Mouse (Mus musculus): ENCODE measurements around the gene Lactbl1. TPM values are rescaled to one million over a fixed set of nuclear protein-coding genes. Genes with fewer than 3 reads are reported as not detected.

Lactbl1 gene
- polyA plus RNA-seq, 1 experiment from 2014 or later, result not detected

GRCm38 (mm10) chr4:136678480-136678879, 56.1 kb downstream of the Lactbl1 start:
- Histone ChIP-seq H3K4me3 (ENCODE audit: low read depth, low read length) (no peak overlapping the region), H3K4me1 (ENCODE audit: insufficient read depth) (no peaks in the 10 kb centered on the region), H3K27ac (ENCODE audit: low read depth) (no peak overlapping the region), H3K9ac (no peak overlapping the region), H3K9me3 (ENCODE audit: low read depth, low read length) (no peaks in the 10 kb centered on the region), H3K4me2 (no peak overlapping the region), H3K27me3 (ENCODE audit: insufficient read depth, low read length) (no peaks in the 10 kb centered on the region), H3K36me3 (ENCODE audit: insufficient read depth) (no peaks in the 10 kb centered on the region)
- no peak for ATAC-seq (ENCODE audit: insufficient read depth)
- 6% methylated on average over 3 of the region's 3 CpGs for WGBS
- TF ChIP-seq CTCF (IDR thresholded peaks at IDR 0.05; ENCODE audit: low read depth), result peak; percentile 100
- DNase-seq, result peak; percentile 93

- no peak for TF ChIP-seq CTCF (IDR thresholded peaks at IDR 0.05; ENCODE audit: low read depth)
- 49% methylated on average over 8 of the region's 8 CpGs for WGBS
- no peak for DNase-seq
- Histone ChIP-seq H3K27ac (ENCODE audit: low read depth) (no peak overlapping the region), H3K36me3 (ENCODE audit: insufficient read depth) (no peaks in the 10 kb centered on the region), H3K27me3 (ENCODE audit: insufficient read depth, low read length) (no peaks in the 10 kb centered on the region), H3K4me1 (ENCODE audit: insufficient read depth) (no peaks in the 10 kb centered on the region), H3K9me3 (ENCODE audit: low read depth, low read length) (no peaks in the 10 kb centered on the region), H3K4me3 (ENCODE audit: low read depth, low read length) (no peak overlapping the region), H3K4me2 (no peak overlapping the region), H3K9ac (no peak overlapping the region)
- no peak for ATAC-seq (ENCODE audit: insufficient read depth)
Measured at GRCm38 (mm10) chr4:136679221-136679620, 56.8 kb downstream of the Lactbl1 start.

DNA sequence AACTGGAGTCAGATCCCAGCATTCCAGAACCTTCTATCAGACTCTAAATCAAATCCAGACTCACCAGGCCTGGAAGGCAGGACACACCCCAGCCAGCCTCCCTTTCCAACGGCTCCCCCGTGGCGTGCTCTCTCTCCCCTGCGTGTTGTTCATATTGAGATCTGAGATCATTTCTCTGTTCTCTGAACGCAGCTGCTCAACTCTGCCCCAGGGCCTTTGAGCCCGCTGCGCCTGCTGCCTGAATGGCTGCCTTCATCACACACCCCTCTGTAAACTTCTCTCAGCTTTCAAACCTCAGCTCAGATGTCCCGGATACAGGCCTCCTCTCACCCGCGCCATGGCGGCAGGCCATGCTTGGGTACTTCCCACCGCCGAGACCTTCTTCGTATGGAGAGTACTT, 58.2 kb downstream of the Lactbl1 start:
- DNase-seq (no peak), ATAC-seq (ENCODE audit: insufficient read depth) (no peak)
- TF ChIP-seq CTCF (IDR thresholded peaks at IDR 0.05; ENCODE audit: low read depth), result no peak
- 75% methylated on average over 14 of the region's 14 CpGs for WGBS
- no peak overlapping the region for H3K27ac ChIP-seq (ENCODE audit: low read depth)
- no peak overlapping the region for H3K9ac ChIP-seq
- no peak overlapping the region for H3K4me2 ChIP-seq
- no peaks in the 10 kb centered on the region for H3K9me3 ChIP-seq (ENCODE audit: low read depth, low read length)
- no peak overlapping the region for H3K4me3 ChIP-seq (ENCODE audit: low read depth, low read length)
- no peaks in the 10 kb centered on the region for H3K27me3 ChIP-seq (ENCODE audit: insufficient read depth, low read length)
- H3K36me3 ChIP-seq (ENCODE audit: insufficient read depth), result no peaks in the 10 kb centered on the region
- H3K4me1 ChIP-seq (ENCODE audit: insufficient read depth), result no peaks in the 10 kb centered on the region

- TF ChIP-seq CTCF (IDR thresholded peaks at IDR 0.05; ENCODE audit: low read depth), result peak; percentile 24; the same call in 1 of the 2 replicates
- H3K4me2 ChIP-seq, result no peak overlapping the region
- H3K4me1 ChIP-seq (ENCODE audit: insufficient read depth), result no peaks in the 10 kb centered on the region
- no peaks in the 10 kb centered on the region for H3K36me3 ChIP-seq (ENCODE audit: insufficient read depth)
- no peak overlapping the region for H3K9ac ChIP-seq
- 79% methylated on average over 6 of the region's 6 CpGs for WGBS
- H3K27me3 ChIP-seq (ENCODE audit: insufficient read depth, low read length), result no peaks in the 10 kb centered on the region
- no peaks in the 10 kb centered on the region for H3K9me3 ChIP-seq (ENCODE audit: low read depth, low read length)
- DNase-seq, result no peak
- no peak for ATAC-seq (ENCODE audit: insufficient read depth)
- no peak overlapping the region for H3K4me3 ChIP-seq (ENCODE audit: low read depth, low read length)
- H3K27ac ChIP-seq (ENCODE audit: low read depth), result no peak overlapping the region
Measured at GRCm38 (mm10) chr4:136684485-136684884, 62.1 kb downstream of the Lactbl1 start.

DNA sequence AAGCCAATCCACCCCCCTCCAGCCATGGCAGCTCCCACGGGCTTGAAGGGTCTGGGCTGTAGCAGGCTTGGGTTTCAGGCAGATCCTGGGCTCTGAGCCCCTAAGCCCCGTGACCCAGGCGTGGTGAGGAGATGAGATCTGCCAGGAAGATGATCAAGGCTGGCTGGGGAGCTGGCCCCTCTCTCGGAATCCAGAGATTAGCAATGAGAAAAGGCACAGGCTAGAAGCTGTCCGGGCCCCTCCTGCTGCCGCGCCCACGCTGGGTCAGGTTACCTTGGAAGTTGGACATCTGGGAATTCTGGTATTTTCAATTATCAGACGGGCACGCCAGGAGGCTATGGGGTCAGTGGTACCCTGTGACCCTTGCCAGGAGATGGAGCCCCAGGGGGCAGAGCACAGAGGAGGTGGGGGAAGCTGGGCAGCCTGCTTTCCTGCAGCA, 63.0 kb downstream of the Lactbl1 start:
- H3K36me3 ChIP-seq (ENCODE audit: insufficient read depth), result no peaks in the 10 kb centered on the region
- TF ChIP-seq CTCF (IDR thresholded peaks at IDR 0.05; ENCODE audit: low read depth), result no peak
- ATAC-seq (ENCODE audit: insufficient read depth) (no peak), DNase-seq (no peak)
- H3K4me3 ChIP-seq (ENCODE audit: low read depth, low read length), result no peak overlapping the region
- H3K27ac ChIP-seq (ENCODE audit: low read depth), result no peak overlapping the region
- H3K9ac ChIP-seq, result no peak overlapping the region
- no peak overlapping the region for H3K4me2 ChIP-seq
- 44% methylated on average over 10 of the region's 10 CpGs for WGBS
- H3K27me3 ChIP-seq (ENCODE audit: insufficient read depth, low read length), result no peaks in the 10 kb centered on the region
- no peaks in the 10 kb centered on the region for H3K4me1 ChIP-seq (ENCODE audit: insufficient read depth)
- no peaks in the 10 kb centered on the region for H3K9me3 ChIP-seq (ENCODE audit: low read depth, low read length)

DNA sequence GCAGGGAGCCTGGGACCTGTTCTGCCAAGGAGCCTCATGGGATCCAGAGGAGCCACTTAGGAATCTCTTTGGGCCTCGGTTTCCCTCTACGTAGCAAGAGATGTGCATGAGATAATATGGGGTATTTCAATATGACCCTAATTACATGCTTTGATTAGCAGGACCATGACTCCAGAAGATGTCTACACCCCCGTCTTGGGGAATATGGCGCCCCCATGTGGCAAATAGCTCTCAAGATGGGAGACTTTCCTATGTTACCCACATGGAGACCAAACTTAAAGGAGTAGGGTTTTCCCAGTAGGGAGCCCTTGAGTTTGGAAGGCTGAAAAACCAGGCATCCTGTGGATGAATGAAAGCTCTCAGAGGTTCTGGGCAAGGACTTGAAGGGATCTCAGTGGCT, 65.7 kb downstream of the Lactbl1 start:
- DNase-seq (no peak), ATAC-seq (ENCODE audit: insufficient read depth) (no peak)
- TF ChIP-seq CTCF (IDR thresholded peaks at IDR 0.05; ENCODE audit: low read depth), result no peak
- Histone ChIP-seq H3K36me3 (ENCODE audit: insufficient read depth) (0 out of 2 replicates have a peak, but pooled peaks cover 5% of the 10 kb centered on the region), H3K4me2 (no peak overlapping the region), H3K27ac (ENCODE audit: low read depth) (no peak overlapping the region), H3K27me3 (ENCODE audit: insufficient read depth, low read length) (no peaks in the 10 kb centered on the region), H3K9me3 (ENCODE audit: low read depth, low read length) (no peaks in the 10 kb centered on the region), H3K4me1 (ENCODE audit: insufficient read depth) (no peaks in the 10 kb centered on the region), H3K4me3 (ENCODE audit: low read depth, low read length) (no peak overlapping the region), H3K9ac (no peak overlapping the region)
- 65% methylated on average over 4 of the region's 4 CpGs for WGBS

Small RNA genes within 50 kb of the gene (microRNA-seq; reads per million reads assigned to microRNA genes)
- not detected for gene Gm22180 (ENCODE audit: borderline number of aligned reads)

Other genes starting within 250 kb of the Lactbl1 start
- 0.07 TPM in 1 of 2 replicates, not detected in the other for gene Htr1d, start 199.1 kb upstream of the Lactbl1 start, polyA plus RNA-seq (2014; fragmentation: Nextera tagmentation; extraction: Ambion mirVana)
- gene 6030445D17Rik, start 160.4 kb upstream of the Lactbl1 start, polyA plus RNA-seq (2014; fragmentation: Nextera tagmentation; extraction: Ambion mirVana), result 0.30 and 0.42 TPM in 2 replicates
- gene Luzp1, start 152.9 kb upstream of the Lactbl1 start, polyA plus RNA-seq (2014; fragmentation: Nextera tagmentation; extraction: Ambion mirVana), result 111 and 140 TPM in 2 replicates
- gene Kdm1a, start 19.9 kb upstream of the Lactbl1 start, polyA plus RNA-seq (2014; fragmentation: Nextera tagmentation; extraction: Ambion mirVana), result 56.5 and 58.8 TPM in 2 replicates
- not detected in 2 replicates for gene Tex46, start 12.2 kb upstream of the Lactbl1 start, polyA plus RNA-seq (2014; fragmentation: Nextera tagmentation; extraction: Ambion mirVana)
- gene Ephb2, start 213.4 kb downstream of the Lactbl1 start, polyA plus RNA-seq (2014; fragmentation: Nextera tagmentation; extraction: Ambion mirVana), result 7.9 and 8.5 TPM in 2 replicates

Measured in lung, embryonic 14.5 days (tissue).